Mouse (Mus musculus): ENCODE measurements around the gene Il15ra. TPM values are rescaled to one million over a fixed set of nuclear protein-coding genes. Genes with fewer than 3 reads are reported as not detected.

Il15ra gene
- polyA plus RNA-seq, 1 experiment from 2014 or later = 3.2 TPM

- Histone ChIP-seq H3K4me1 (ENCODE audit: control insufficient read depth, insufficient read depth, low read length) (no peaks in the 10 kb centered on the region), H3K9me3 (replicated peaks; ENCODE audit: control insufficient read depth, low read length) (no peaks in the 10 kb centered on the region), H3K4me3 (replicated peaks; ENCODE audit: low read length) (no peak overlapping the region), H3K9ac (ENCODE audit: low read length) (no peak overlapping the region), H3K36me3 (ENCODE audit: control insufficient read depth, insufficient read depth, low read length) (no peaks in the 10 kb centered on the region), H3K27me3 (ENCODE audit: control insufficient read depth, insufficient read depth, low read length) (no peaks in the 10 kb centered on the region), H3K27ac (ENCODE audit: low read length) (no peak overlapping the region), H3K4me2 (ENCODE audit: low read depth, low read length) (no peak overlapping the region)
- ATAC-seq (ENCODE audit: insufficient read depth, low FRiP score) = no peak
- WGBS = 24% methylated on average over 3 of the region's 3 CpGs
Observed at GRCm38 (mm10) chr2:11672144-11672543, 32.9 kb upstream of the Il15ra start.

GRCm38 (mm10) chr2:11679626-11680025 is 25.5 kb upstream of the Il15ra start:
- Histone ChIP-seq H3K36me3 (ENCODE audit: control insufficient read depth, insufficient read depth, low read length) (no peaks in the 10 kb centered on the region), H3K27ac (ENCODE audit: low read length) (no peak overlapping the region), H3K4me2 (ENCODE audit: low read depth, low read length) (no peak overlapping the region), H3K9ac (ENCODE audit: low read length) (no peak overlapping the region), H3K27me3 (ENCODE audit: control insufficient read depth, insufficient read depth, low read length) (no peaks in the 10 kb centered on the region), H3K9me3 (replicated peaks; ENCODE audit: control insufficient read depth, low read length) (no peaks in the 10 kb centered on the region), H3K4me3 (replicated peaks; ENCODE audit: low read length) (no peak overlapping the region), H3K4me1 (ENCODE audit: control insufficient read depth, insufficient read depth, low read length) (no peaks in the 10 kb centered on the region)
- 49% methylated on average over 7 of the region's 7 CpGs for WGBS
- ATAC-seq (ENCODE audit: insufficient read depth, low FRiP score) = no peak

DNA sequence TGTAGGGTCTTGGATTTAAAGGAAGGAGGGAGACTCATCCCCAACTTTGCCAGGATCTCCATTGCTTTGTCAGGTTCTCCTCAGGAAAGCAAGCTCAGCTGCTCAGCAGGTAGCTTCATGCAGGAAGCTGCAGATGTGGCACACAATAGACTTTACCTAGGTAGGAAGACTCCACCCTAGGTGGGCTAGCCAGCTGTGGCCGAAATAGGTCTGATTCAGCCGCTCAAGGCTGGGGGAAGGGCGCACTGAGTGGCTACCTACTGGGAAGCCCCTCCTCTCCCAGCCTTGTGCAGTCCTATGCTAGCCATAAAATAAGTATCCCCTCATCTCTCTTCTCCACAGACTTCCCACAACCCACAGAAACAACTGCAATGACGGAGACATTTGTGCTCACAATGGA is 22.4 kb upstream of the Il15ra start:
- no peaks in the 10 kb centered on the region for H3K27me3 ChIP-seq (ENCODE audit: control insufficient read depth, insufficient read depth, low read length)
- H3K4me2 ChIP-seq (ENCODE audit: low read depth, low read length) = no peak overlapping the region
- ATAC-seq (ENCODE audit: insufficient read depth, low FRiP score) = no peak
- no peak overlapping the region for H3K9ac ChIP-seq (ENCODE audit: low read length)
- no peaks in the 10 kb centered on the region for H3K9me3 ChIP-seq (replicated peaks; ENCODE audit: control insufficient read depth, low read length)
- 58% methylated on average over 4 of the region's 4 CpGs for WGBS
- H3K4me1 ChIP-seq (ENCODE audit: control insufficient read depth, insufficient read depth, low read length) = no peaks in the 10 kb centered on the region
- no peaks in the 10 kb centered on the region for H3K36me3 ChIP-seq (ENCODE audit: control insufficient read depth, insufficient read depth, low read length)
- no peak overlapping the region for H3K27ac ChIP-seq (ENCODE audit: low read length)
- no peak overlapping the region for H3K4me3 ChIP-seq (replicated peaks; ENCODE audit: low read length)

GRCm38 (mm10) chr2:11686512-11686911 is 18.6 kb upstream of the Il15ra start:
- H3K9me3 ChIP-seq (replicated peaks; ENCODE audit: control insufficient read depth, low read length) = no peaks in the 10 kb centered on the region
- no peak overlapping the region for H3K9ac ChIP-seq (ENCODE audit: low read length)
- H3K4me3 ChIP-seq (replicated peaks; ENCODE audit: low read length) = no peak overlapping the region
- WGBS = 70% methylated on average over 4 of the region's 4 CpGs
- H3K27me3 ChIP-seq (ENCODE audit: control insufficient read depth, insufficient read depth, low read length) = no peaks in the 10 kb centered on the region
- H3K4me1 ChIP-seq (ENCODE audit: control insufficient read depth, insufficient read depth, low read length) = no peaks in the 10 kb centered on the region
- H3K36me3 ChIP-seq (ENCODE audit: control insufficient read depth, insufficient read depth, low read length) = no peaks in the 10 kb centered on the region
- ATAC-seq (ENCODE audit: insufficient read depth, low FRiP score) = no peak
- H3K27ac ChIP-seq (ENCODE audit: low read length) = no peak overlapping the region
- no peak overlapping the region for H3K4me2 ChIP-seq (ENCODE audit: low read depth, low read length)

GRCm38 (mm10) chr2:11687436-11687835 is 17.7 kb upstream of the Il15ra start:
- Histone ChIP-seq H3K4me1 (ENCODE audit: control insufficient read depth, insufficient read depth, low read length) (no peaks in the 10 kb centered on the region), H3K4me3 (replicated peaks; ENCODE audit: low read length) (no peak overlapping the region), H3K9me3 (replicated peaks; ENCODE audit: control insufficient read depth, low read length) (no peaks in the 10 kb centered on the region), H3K27ac (ENCODE audit: low read length) (no peak overlapping the region), H3K36me3 (ENCODE audit: control insufficient read depth, insufficient read depth, low read length) (no peaks in the 10 kb centered on the region), H3K27me3 (ENCODE audit: control insufficient read depth, insufficient read depth, low read length) (no peaks in the 10 kb centered on the region), H3K9ac (ENCODE audit: low read length) (no peak overlapping the region), H3K4me2 (ENCODE audit: low read depth, low read length) (no peak overlapping the region)
- ATAC-seq (ENCODE audit: insufficient read depth, low FRiP score) = no peak
- 16% methylated on average over 3 of the region's 3 CpGs for WGBS

DNA sequence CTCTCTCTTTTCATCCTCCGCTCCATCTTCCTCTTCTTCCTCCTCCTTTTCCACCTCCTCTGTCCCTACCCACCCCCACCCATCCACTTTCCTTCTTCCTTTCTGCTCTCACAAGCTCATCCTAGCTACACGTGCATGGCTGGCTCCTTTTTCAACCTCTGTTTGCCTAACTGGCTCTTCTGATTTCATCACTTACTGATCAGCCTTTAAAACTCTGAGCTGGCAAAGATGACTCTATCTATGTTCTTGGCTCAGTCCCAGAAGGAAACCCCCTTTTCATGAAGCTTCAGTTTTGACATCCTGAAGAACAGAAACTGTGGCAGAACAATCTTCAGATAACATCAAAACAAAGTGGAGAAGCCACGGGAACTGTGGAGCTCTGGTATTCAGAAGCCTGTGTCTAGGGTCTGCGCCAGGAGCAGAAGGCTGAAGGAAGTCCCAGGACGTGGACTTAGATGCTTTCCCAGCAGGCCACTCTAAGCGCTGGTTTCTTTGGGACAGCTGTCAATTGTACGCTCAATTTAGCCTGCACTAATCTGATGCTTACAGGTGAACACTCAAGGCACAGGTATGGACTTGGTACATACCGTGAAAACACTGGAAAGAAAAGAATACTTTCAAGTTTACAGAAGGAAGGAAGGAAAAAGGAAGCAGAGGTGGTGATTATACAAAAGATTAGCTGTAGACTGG is 14.7 kb upstream of the Il15ra start:
- H3K9ac ChIP-seq (ENCODE audit: low read length) = no peak overlapping the region
- WGBS = 64% methylated on average over 8 of the region's 8 CpGs
- H3K4me3 ChIP-seq (replicated peaks; ENCODE audit: low read length) = no peak overlapping the region
- no peaks in the 10 kb centered on the region for H3K36me3 ChIP-seq (ENCODE audit: control insufficient read depth, insufficient read depth, low read length)
- no peak overlapping the region for H3K4me2 ChIP-seq (ENCODE audit: low read depth, low read length)
- H3K27ac ChIP-seq (ENCODE audit: low read length) = no peak overlapping the region
- no peaks in the 10 kb centered on the region for H3K9me3 ChIP-seq (replicated peaks; ENCODE audit: control insufficient read depth, low read length)
- H3K4me1 ChIP-seq (ENCODE audit: control insufficient read depth, insufficient read depth, low read length) = no peaks in the 10 kb centered on the region
- ATAC-seq (ENCODE audit: insufficient read depth, low FRiP score) = no peak
- H3K27me3 ChIP-seq (ENCODE audit: control insufficient read depth, insufficient read depth, low read length) = no peaks in the 10 kb centered on the region

DNA sequence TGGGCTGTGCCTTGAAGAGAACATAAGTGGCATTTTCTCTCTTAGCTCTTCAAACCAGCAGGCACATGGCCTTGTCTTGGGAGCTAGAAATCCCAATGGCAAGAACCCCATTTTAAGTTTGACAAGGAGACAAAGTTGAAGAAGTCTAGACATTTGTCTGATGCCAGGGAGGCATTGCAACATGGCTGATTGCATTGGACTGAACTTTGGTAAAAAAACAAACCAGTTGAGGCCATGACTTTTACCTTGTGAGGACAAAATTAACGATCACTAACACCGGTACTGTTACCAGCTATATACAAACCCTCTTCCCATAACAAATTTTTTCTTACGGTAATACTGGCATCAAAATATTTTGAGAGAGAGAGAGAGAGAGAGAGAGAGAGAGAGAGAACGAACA is 11.7 kb upstream of the Il15ra start:
- no peak overlapping the region for H3K27ac ChIP-seq (ENCODE audit: low read length)
- no peaks in the 10 kb centered on the region for H3K27me3 ChIP-seq (ENCODE audit: control insufficient read depth, insufficient read depth, low read length)
- H3K4me2 ChIP-seq (ENCODE audit: low read depth, low read length) = no peak overlapping the region
- no peak overlapping the region for H3K9ac ChIP-seq (ENCODE audit: low read length)
- ATAC-seq (ENCODE audit: insufficient read depth, low FRiP score) = no peak
- WGBS = 90% methylated on average over 4 of the region's 4 CpGs
- no peaks in the 10 kb centered on the region for H3K36me3 ChIP-seq (ENCODE audit: control insufficient read depth, insufficient read depth, low read length)
- H3K9me3 ChIP-seq (replicated peaks; ENCODE audit: control insufficient read depth, low read length) = no peaks in the 10 kb centered on the region
- no peaks in the 10 kb centered on the region for H3K4me1 ChIP-seq (ENCODE audit: control insufficient read depth, insufficient read depth, low read length)
- H3K4me3 ChIP-seq (replicated peaks; ENCODE audit: low read length) = no peak overlapping the region

GRCm38 (mm10) chr2:11694104-11694503 is 11.0 kb upstream of the Il15ra start:
- WGBS = 59% methylated on average over 2 of the region's 2 CpGs
- Histone ChIP-seq H3K27ac (ENCODE audit: low read length) (no peak overlapping the region), H3K4me1 (ENCODE audit: control insufficient read depth, insufficient read depth, low read length) (no peaks in the 10 kb centered on the region), H3K4me2 (ENCODE audit: low read depth, low read length) (no peak overlapping the region), H3K27me3 (ENCODE audit: control insufficient read depth, insufficient read depth, low read length) (no peaks in the 10 kb centered on the region), H3K36me3 (ENCODE audit: control insufficient read depth, insufficient read depth, low read length) (no peaks in the 10 kb centered on the region), H3K4me3 (replicated peaks; ENCODE audit: low read length) (no peak overlapping the region), H3K9me3 (replicated peaks; ENCODE audit: control insufficient read depth, low read length) (no peaks in the 10 kb centered on the region), H3K9ac (ENCODE audit: low read length) (no peak overlapping the region)
- no peak for ATAC-seq (ENCODE audit: insufficient read depth, low FRiP score)

GRCm38 (mm10) chr2:11695867-11696266 is 9.2 kb upstream of the Il15ra start:
- H3K27ac ChIP-seq (ENCODE audit: low read length) = no peak overlapping the region
- no peak for ATAC-seq (ENCODE audit: insufficient read depth, low FRiP score)
- no peak overlapping the region for H3K4me3 ChIP-seq (replicated peaks; ENCODE audit: low read length)
- no peak overlapping the region for H3K4me2 ChIP-seq (ENCODE audit: low read depth, low read length)
- no peaks in the 10 kb centered on the region for H3K9me3 ChIP-seq (replicated peaks; ENCODE audit: control insufficient read depth, low read length)
- WGBS = 58% methylated on average over 2 of the region's 2 CpGs
- H3K9ac ChIP-seq (ENCODE audit: low read length) = no peak overlapping the region
- H3K27me3 ChIP-seq (ENCODE audit: control insufficient read depth, insufficient read depth, low read length) = no peaks in the 10 kb centered on the region
- H3K4me1 ChIP-seq (ENCODE audit: control insufficient read depth, insufficient read depth, low read length) = no peaks in the 10 kb centered on the region
- no peaks in the 10 kb centered on the region for H3K36me3 ChIP-seq (ENCODE audit: control insufficient read depth, insufficient read depth, low read length)
